Mouse (Mus musculus) midbrain, embryonic 15.5 days (tissue): Measurements from ENCODE around the gene Dusp27. TPM values are rescaled to one million over a fixed set of nuclear protein-coding genes. Genes with fewer than 3 reads are reported as not detected.

Experiments used
- ATAC-seq: fragments of 200-750 bp; cut with Nextera tagmentation; replicated peaks from 2 replicates; pipeline ENCODE4 v1.8.0; 2017; ENCODE audit warnings: moderate TSS enrichment
- H3K27ac ChIP-seq: fragments of 300-500 bp; sonication (generic); 2 replicates; pipeline ENCODE4 v1.5.1; 2015; ENCODE audit warnings: mild to moderate bottlenecking, inconsistent platforms
- H3K27me3 ChIP-seq: fragments of 300-500 bp; sonication (generic); replicated peaks from 2 replicates; pipeline ENCODE4 v1.6.1; 2015; ENCODE audit warnings: inconsistent platforms
- H3K36me3 ChIP-seq: fragments of 300-500 bp; sonication (generic); replicated peaks from 2 replicates; pipeline ENCODE4 v1.6.1; 2015; ENCODE audit warnings: inconsistent platforms
- H3K4me1 ChIP-seq: fragments of 300-500 bp; sonication (generic); 2 replicates; pipeline ENCODE4 v1.6.1; 2015; ENCODE audit warnings: inconsistent platforms
- H3K4me2 ChIP-seq: fragments of 300-500 bp; sonication (generic); 2 replicates; pipeline ENCODE4 v1.6.1; 2015; ENCODE audit warnings: inconsistent platforms, mild to moderate bottlenecking, moderate library complexity
- H3K4me3 ChIP-seq: fragments of 300-500 bp; sonication (generic); 2 replicates; pipeline ENCODE4 v1.5.1; 2015; ENCODE audit warnings: mild to moderate bottlenecking, inconsistent platforms
- H3K9ac ChIP-seq: fragments of 300-500 bp; sonication (generic); 2 replicates; pipeline ENCODE4 v1.6.1; 2015; ENCODE audit warnings: mild to moderate bottlenecking, inconsistent platforms
- H3K9me3 ChIP-seq: fragments of 300-500 bp; sonication (generic); 2 replicates; pipeline ENCODE4 v1.6.1; 2016; ENCODE audit warnings: inconsistent platforms
- WGBS: fragments of 180-500 bp; shearing (Covaris S2); methylation state at CpG from one replicate; pipeline ENCODE4 v1.1.7; 2015; ENCODE audit warnings: mixed read lengths; 5-methylcytosine and 5-hydroxymethylcytosine counted together
- polyA plus RNA-seq: library from polyadenylated mRNA; unstranded; fragments of >200 nt; fragmentation: Nextera tagmentation; extraction: Ambion mirVana; gene quantifications from 2 replicates; pipeline ENCODE4 v1.2.1, GENCODE M21; 2015

Dusp27 gene
- 1.5 and 1.7 TPM in 2 replicates for polyA plus RNA-seq

DNA sequence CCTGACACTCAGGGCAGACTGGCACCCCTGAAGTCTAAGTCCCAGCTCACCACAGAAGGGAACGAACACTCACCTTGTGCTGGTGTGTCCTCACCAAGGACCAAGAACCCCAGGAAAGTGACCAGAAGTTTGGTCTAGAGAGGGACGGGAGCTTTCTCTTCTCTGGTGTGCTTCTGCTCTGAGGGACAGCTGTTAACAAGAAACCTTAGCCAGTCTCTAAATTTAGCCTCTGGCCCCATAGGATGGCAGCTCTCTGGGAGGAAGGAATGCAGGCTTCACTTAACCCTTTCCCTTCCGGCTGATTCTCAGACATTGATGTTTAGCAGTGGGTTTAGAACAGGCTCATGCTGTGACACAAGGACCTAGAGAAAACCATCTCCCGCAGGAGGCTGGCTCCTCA lies at the start of gene Dusp27:
Dusp27 (minus strand) TSS at position 204 of the 400 bp plus-strand sequence.
- no peak for ATAC-seq
- Histone ChIP-seq H3K4me1 (no peaks in the 10 kb centered on the region), H3K4me2 (no peak within 1 kb of the TSS), H3K36me3 (no peaks in the 10 kb centered on the region), H3K9me3 (no peaks in the 10 kb centered on the region), H3K4me3 (no peak within 1 kb of the TSS), H3K27me3 (no peaks in the 10 kb centered on the region), H3K9ac (no peak within 1 kb of the TSS), H3K27ac (no peak within 1 kb of the TSS)
- WGBS, result 70% methylated on average over 4 of the region's 4 CpGs

DNA sequence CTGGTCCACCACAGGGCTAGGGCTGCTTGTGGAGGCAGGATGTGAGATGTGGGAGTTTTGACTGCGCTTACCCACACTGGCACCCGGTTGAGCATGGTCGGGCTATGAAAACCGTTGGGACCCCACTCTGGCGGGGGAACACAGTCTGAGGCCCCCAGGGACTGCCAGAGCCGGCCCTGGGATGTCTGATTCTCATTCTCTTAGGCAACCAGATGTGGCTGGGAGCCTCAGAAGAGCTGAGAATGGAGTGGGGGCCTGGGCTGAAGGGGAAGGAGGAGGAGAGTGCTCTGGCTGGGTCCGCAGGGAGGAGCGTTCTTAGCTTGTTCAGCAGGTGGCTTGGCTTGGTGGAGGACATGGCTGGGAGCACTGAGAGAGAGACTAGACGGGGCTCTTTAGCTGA lies 45.9 kb upstream of the Dusp27 start:
- no peaks in the 10 kb centered on the region for H3K36me3 ChIP-seq
- H3K27me3 ChIP-seq, result no peaks in the 10 kb centered on the region
- H3K4me2 ChIP-seq, result no peak overlapping the region
- H3K4me1 ChIP-seq, result no peaks in the 10 kb centered on the region
- H3K9me3 ChIP-seq, result no peaks in the 10 kb centered on the region
- H3K27ac ChIP-seq, result no peak overlapping the region
- 77% methylated on average over 9 of the region's 9 CpGs for WGBS
- ATAC-seq, result no peak
- no peak overlapping the region for H3K9ac ChIP-seq
- H3K4me3 ChIP-seq, result no peak overlapping the region

DNA sequence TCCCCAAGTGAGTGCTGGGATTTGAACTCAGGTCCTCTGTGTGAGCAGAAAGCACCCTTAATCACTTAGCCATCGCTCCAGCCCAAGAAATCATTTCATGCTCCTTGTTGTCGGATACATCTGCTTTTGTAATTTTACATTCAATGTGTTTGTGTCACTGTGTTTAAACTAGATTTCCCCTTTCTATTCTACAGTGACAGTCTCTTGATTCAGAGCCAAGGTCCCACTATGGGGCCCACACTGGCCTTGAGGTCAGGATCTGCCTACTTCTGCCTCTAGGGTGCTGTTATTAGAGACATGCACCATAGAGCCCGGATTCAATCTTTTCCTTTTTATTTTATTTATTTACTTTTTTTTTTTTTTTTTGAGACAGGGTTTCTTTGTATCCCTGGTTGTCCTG lies 45.3 kb upstream of the Dusp27 start:
- no peak overlapping the region for H3K9ac ChIP-seq
- no peaks in the 10 kb centered on the region for H3K9me3 ChIP-seq
- H3K27me3 ChIP-seq, result no peaks in the 10 kb centered on the region
- H3K4me1 ChIP-seq, result no peaks in the 10 kb centered on the region
- no peak for ATAC-seq
- no peak overlapping the region for H3K4me3 ChIP-seq
- 81% methylated on average over 3 of the region's 3 CpGs for WGBS
- H3K4me2 ChIP-seq, result no peak overlapping the region
- no peaks in the 10 kb centered on the region for H3K36me3 ChIP-seq
- H3K27ac ChIP-seq, result no peak overlapping the region

DNA sequence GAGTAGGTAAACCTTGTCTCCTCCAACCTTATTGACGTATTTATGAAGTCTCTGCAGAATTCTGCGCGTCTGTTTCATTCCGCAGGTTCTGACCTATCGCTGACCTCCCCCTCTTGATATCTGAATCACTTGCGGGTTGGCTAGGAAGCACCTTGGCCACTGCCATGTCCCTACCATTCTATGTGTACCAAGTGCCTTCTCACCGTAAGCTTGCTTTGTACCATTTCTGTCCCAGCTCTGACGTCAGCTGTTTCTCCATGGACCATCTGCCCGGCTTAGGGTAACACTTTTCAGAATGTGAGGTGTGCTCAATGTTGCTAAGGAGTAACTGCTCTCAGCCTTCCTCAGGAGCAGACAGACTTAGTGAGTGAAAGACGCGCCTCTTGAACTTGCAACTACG lies 43.1 kb upstream of the Dusp27 start:
- no peaks in the 10 kb centered on the region for H3K36me3 ChIP-seq
- no peak overlapping the region for H3K4me3 ChIP-seq
- no peaks in the 10 kb centered on the region for H3K4me1 ChIP-seq
- H3K9me3 ChIP-seq, result no peaks in the 10 kb centered on the region
- no peak overlapping the region for H3K9ac ChIP-seq
- 95% methylated on average over 12 of the region's 12 CpGs for WGBS
- no peak overlapping the region for H3K4me2 ChIP-seq
- no peaks in the 10 kb centered on the region for H3K27me3 ChIP-seq
- no peak for ATAC-seq
- no peak overlapping the region for H3K27ac ChIP-seq

DNA sequence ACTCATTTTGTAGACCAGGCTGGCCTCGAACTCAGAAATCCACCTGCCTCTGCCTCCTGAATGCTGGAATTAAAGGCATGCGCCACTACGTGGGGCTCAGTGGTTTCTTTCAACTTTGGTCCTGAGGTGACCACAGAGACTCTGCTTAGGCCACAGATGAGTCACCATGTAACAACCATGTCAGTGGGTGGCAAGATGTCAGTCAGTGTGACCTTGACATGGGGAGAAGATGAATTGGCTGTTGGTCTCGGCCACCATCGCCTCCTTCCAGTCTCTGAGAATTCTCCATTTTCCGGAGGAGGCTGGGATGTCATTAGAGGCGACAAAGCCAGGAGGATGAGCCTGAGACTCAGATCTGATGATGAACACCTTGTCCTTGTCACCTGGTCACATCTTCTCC lies 42.0 kb upstream of the Dusp27 start:
- 94% methylated on average over 7 of the region's 7 CpGs for WGBS
- H3K4me3 ChIP-seq, result no peak overlapping the region
- ATAC-seq, result no peak

DNA sequence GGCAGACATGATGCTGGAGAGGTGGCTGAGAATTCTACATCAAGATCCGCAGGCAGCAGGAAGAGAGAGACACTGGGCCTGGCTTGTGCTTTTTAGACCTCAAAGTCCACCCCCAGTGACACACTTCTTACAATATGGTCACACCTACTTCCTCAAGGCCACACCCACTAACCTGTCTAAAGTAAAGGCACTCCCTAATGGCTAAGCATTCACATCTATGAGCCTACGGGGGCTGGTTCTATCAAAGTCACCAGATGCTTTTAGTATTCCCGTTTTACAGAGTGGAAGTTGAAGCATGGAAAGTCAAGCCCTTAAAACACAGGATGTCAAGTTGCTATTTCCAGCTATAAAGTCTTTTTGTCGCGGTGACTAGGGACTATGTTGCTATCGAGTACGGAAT lies 40.3 kb upstream of the Dusp27 start:
- Histone ChIP-seq H3K4me2 (no peak overlapping the region), H3K4me1 (no peaks in the 10 kb centered on the region), H3K27me3 (no peaks in the 10 kb centered on the region), H3K9ac (no peak overlapping the region), H3K9me3 (no peaks in the 10 kb centered on the region), H3K36me3 (no peaks in the 10 kb centered on the region), H3K4me3 (no peak overlapping the region), H3K27ac (no peak overlapping the region)
- no peak for ATAC-seq
- 97% methylated on average over 7 of the region's 7 CpGs for WGBS

More for the DNA sequence above, 42.0 kb upstream of the Dusp27 start:
- no peaks in the 10 kb centered on the region for H3K36me3 ChIP-seq
- no peak overlapping the region for H3K9ac ChIP-seq
- no peak overlapping the region for H3K27ac ChIP-seq
- no peaks in the 10 kb centered on the region for H3K4me1 ChIP-seq
- no peak overlapping the region for H3K4me2 ChIP-seq
- H3K27me3 ChIP-seq, result no peaks in the 10 kb centered on the region
- no peaks in the 10 kb centered on the region for H3K9me3 ChIP-seq

DNA sequence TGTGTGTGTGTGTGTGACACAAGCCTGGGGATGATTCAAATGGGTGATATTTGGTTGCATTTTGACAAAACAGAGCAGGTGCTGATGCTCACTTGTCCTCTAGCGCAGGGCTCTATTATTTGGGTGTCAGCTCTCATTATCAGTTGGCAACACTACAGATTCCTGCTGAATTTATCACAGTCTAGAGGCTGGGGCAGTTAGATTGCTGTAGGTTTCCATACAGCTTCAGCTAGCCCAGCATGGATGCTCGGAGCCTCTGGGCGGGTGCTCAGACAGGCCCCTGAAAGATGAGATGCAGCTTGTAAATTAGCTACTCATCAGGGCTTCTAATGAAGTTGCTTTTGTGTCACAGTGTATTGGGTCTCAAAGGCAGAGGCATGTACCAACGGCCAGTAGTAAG lies 39.7 kb upstream of the Dusp27 start:
- Histone ChIP-seq H3K36me3 (no peaks in the 10 kb centered on the region), H3K9me3 (no peaks in the 10 kb centered on the region), H3K27me3 (no peaks in the 10 kb centered on the region), H3K4me3 (no peak overlapping the region), H3K9ac (no peak overlapping the region), H3K4me1 (no peaks in the 10 kb centered on the region), H3K27ac (no peak overlapping the region), H3K4me2 (no peak overlapping the region)
- ATAC-seq, result no peak
- 71% methylated on average over 4 of the region's 4 CpGs for whole genome bisulfite sequencing

DNA sequence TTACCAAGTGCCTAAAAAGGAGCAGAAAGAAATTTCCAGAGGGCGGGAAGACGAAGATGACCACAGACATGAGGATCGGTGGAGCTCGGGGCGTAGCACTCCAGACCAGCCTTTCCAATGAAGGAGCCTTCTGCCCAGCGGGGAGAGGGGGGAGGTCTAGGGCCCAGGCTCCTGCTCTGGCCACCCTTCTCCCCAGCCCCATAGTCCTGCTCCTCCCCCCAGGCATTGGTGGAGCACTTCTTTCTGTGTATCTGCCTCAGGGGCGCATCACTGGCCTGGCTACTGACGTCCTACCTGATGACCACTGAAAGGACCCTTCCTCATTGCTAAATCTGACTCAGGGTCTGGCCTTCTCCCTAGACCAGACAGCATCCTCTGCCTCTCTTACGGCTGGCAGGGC lies 37.4 kb upstream of the Dusp27 start:
- 94% methylated on average over 9 of the region's 9 CpGs for WGBS
- Histone ChIP-seq H3K9ac (no peak overlapping the region), H3K4me2 (no peak overlapping the region), H3K9me3 (no peaks in the 10 kb centered on the region), H3K27ac (no peak overlapping the region), H3K36me3 (no peaks in the 10 kb centered on the region), H3K4me1 (no peaks in the 10 kb centered on the region), H3K4me3 (no peak overlapping the region), H3K27me3 (0 out of 2 replicates have a peak, but pooled peaks cover 2% of the 10 kb centered on the region)
- no peak for ATAC-seq

DNA sequence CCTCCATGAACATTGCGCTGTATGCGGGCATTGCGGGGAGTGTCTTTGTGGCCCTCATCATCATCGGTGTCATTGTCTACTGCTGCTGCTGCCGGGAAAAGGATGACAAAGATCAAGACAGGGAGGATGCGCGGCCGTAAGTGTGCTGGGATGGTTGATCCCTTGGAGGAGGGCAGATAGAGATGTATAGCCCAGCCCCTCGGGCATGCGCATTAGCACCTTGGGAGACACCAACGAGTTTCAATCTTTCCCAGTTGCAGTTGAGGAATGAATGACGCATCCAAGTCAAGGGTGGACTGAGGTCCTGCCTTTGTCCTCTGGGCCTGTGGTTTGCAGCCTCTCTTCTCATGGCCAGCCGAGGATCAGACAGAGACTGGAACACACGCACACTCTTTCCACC lies 36.9 kb upstream of the Dusp27 start:
- Histone ChIP-seq H3K36me3 (no peaks in the 10 kb centered on the region), H3K9ac (no peak overlapping the region), H3K4me3 (no peak overlapping the region), H3K27me3 (0 out of 2 replicates have a peak, but pooled peaks cover 4% of the 10 kb centered on the region), H3K27ac (no peak overlapping the region), H3K4me2 (no peak overlapping the region), H3K9me3 (no peaks in the 10 kb centered on the region), H3K4me1 (no peaks in the 10 kb centered on the region)
- WGBS, result 88% methylated on average over 14 of the region's 14 CpGs
- ATAC-seq, result no peak

DNA sequence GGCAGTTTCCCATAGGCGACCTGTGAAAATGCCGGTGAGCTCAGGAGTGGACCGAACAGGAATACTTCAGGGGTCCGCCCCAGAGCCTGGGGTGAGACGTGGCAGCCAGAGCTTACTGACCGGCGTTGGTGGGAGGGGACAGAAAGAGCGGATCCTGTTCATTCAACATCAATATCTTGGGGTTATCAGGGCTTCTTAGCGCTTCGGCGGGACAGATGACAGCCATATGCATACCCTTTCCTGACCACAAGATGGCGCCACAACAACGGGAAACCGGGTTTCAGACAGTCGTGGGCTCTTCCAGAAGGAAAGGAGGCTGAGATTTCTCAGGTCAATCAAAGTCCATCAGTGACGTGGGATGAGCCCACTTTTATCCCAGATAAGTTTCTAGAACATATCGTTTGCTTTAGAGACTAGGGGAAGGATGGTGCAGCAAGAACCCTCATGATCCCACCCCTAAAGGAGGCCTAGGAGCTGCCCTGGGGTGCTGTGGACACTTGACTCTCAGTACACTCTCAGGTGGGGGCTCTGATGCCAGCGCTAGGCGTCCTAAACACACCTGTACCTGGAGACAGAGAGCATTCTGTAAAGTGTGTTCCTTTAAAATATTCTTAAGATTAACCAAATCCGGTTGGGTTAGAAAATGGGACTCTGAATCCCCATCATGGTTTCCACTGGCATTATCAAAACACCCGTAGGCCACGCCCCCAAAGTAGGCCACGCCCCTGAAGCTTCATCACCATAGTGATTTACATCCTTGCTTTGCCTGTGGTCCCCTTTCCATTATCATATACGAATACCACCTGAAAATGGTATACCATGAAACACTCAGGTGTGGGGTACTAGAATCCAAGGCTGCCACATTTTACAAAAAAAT lies 33.1 kb upstream of the Dusp27 start:
- Histone ChIP-seq H3K9ac (peak overlapping the region; percentile 40; the same call in 1 of the 2 replicates), H3K27me3 (peaks cover 4% of the 10 kb centered on the region; the same call in 1 of the 2 replicates), H3K4me2 (peak overlapping the region; percentile 58), H3K4me3 (peak overlapping the region; percentile 29), H3K27ac (no peak overlapping the region), H3K4me1 (no peaks in the 10 kb centered on the region), H3K36me3 (no peaks in the 10 kb centered on the region), H3K9me3 (no peaks in the 10 kb centered on the region)
- ATAC-seq, result peak; percentile 73
- WGBS, result 18% methylated on average over 24 of the region's 24 CpGs

DNA sequence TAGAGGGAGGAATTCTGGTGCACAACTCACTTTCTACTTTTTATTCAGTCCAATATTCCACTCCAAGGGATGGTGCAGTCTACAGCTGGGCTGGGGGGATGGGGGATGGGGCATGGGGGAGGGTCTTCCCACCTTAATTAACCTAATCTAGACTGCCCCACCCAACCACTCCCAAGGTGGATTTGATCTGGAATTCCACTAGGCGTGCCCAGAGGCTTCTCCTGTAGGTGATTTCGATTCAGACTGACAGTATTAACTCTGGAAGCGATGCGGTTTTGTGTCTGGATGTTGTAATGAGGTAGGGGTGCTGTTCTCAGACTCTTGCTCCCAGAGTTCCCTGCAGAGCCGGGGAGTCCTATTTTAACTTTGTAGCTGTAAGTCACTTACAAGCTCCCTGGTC lies 32.4 kb upstream of the Dusp27 start:
- no peak overlapping the region for H3K4me3 ChIP-seq
- H3K27me3 ChIP-seq, result peaks cover 11% of the 10 kb centered on the region; the same call in 1 of the 2 replicates
- peak overlapping the region; percentile 58 for H3K4me2 ChIP-seq
- peak; percentile 29 for ATAC-seq
- no peak overlapping the region for H3K9ac ChIP-seq
- H3K9me3 ChIP-seq, result no peaks in the 10 kb centered on the region
- 51% methylated on average over 5 of the region's 5 CpGs for WGBS
- no peak overlapping the region for H3K27ac ChIP-seq
- H3K4me1 ChIP-seq, result no peaks in the 10 kb centered on the region
- no peaks in the 10 kb centered on the region for H3K36me3 ChIP-seq

DNA sequence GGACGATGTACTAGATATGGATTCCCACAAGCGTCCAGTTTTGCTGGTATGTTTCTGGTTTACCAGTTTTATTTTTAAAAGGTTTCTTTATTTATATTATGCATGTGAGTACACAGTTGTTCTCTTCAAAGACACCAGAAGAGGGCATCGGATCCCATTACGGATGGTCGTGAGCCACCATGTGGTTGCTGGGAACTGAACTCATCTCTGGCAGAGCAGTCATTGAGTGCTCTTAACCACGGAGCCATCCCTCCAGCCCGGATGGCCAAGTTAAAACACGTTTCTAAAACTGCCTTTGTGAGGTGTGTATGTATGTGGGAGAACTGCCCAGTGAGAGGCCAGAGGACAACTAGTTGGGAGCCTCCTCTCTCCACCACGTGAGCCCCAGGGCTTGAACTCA lies 30.9 kb upstream of the Dusp27 start:
- 67% methylated on average over 9 of the region's 9 CpGs for WGBS
- H3K36me3 ChIP-seq, result no peaks in the 10 kb centered on the region
- no peaks in the 10 kb centered on the region for H3K9me3 ChIP-seq

DNA sequence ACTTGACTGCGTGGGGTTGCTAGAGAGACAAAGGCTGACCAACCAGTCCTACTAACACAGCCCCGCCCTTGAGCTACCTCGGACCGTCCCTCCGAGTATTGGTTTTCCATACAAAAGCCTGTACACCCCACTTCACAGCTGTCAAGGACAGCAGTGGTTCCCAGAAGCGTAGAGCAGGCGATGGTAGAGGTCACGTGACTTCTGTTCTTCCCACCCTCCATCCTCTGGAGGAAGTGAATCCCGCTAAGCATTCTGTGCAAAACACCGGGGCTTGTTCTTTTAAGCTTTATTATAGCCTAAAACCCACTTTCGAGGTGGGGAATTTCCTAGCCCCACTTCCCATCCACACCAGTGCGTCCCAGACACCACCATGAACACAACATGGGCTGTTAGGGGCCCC lies 30.0 kb upstream of the Dusp27 start:
- Histone ChIP-seq H3K9ac (no peak overlapping the region), H3K36me3 (no peaks in the 10 kb centered on the region), H3K4me2 (no peak overlapping the region), H3K4me1 (peaks cover 4% of the 10 kb centered on the region; the same call in 1 of the 2 replicates), H3K27me3 (peaks cover 20% of the 10 kb centered on the region), H3K4me3 (no peak overlapping the region), H3K9me3 (no peaks in the 10 kb centered on the region), H3K27ac (no peak overlapping the region)
- WGBS, result 82% methylated on average over 12 of the region's 12 CpGs
- no peak for ATAC-seq

More for the DNA sequence above, 30.9 kb upstream of the Dusp27 start:
- H3K4me2 ChIP-seq, result no peak overlapping the region
- no peak overlapping the region for H3K9ac ChIP-seq
- H3K4me3 ChIP-seq, result no peak overlapping the region
- H3K27me3 ChIP-seq, result peaks cover 20% of the 10 kb centered on the region
- peaks cover 4% of the 10 kb centered on the region; the same call in 1 of the 2 replicates for H3K4me1 ChIP-seq
- no peak overlapping the region for H3K27ac ChIP-seq
- no peak for ATAC-seq
